Mouse (Mus musculus): ENCODE data around the gene Morc1.

- TF ChIP-seq POLR2A (IDR thresholded peaks at IDR 0.05; ENCODE audit: insufficient read depth, low read depth, low read length), result no peak
- TF ChIP-seq CTCF (IDR thresholded peaks at IDR 0.05), result no peak
- TF ChIP-seq EP300 (IDR thresholded peaks at IDR 0.05; ENCODE audit: insufficient read depth, low read depth, low read length), result no peak
Observed at GRCm38 (mm10) chr16:48418557-48418956, 12.5 kb upstream of the Morc1 start.

All from heart, adult 2 months (tissue).